Mouse (Mus musculus): Measurements from ENCODE around the gene Ppp1r35.

GRCm38 (mm10) chr5:137779053-137779933, 644 bp downstream of the Ppp1r35 start:
- TF ChIP-seq CTCF (IDR thresholded peaks at IDR 0.05; ENCODE audit: low read depth) (0 out of 2 replicates have a peak, but pooled peaks have one; percentile 5), EP300 (IDR thresholded peaks at IDR 0.05; ENCODE audit: low read depth) (no peak)

Data from liver, embryonic 14.5 days (tissue).